Mouse (Mus musculus) heart, postnatal 0 days (tissue): ENCODE measurements around the gene Pacsin2. TPM values are rescaled to one million over a fixed set of nuclear protein-coding genes. Genes with fewer than 3 reads are reported as not detected.
A peak's percentile ranks its signal among the peaks of the same experiment; 100 is the strongest.

ENCODE experiments used
- ATAC-seq: fragments of 200-750 bp; cut with Nextera tagmentation; 2 replicates; pipeline ENCODE4 v1.8.0; 2017; ENCODE audit warnings: low read depth, moderate number of reproducible peaks, moderate library complexity; ENCODE audit not compliant: insufficient read depth
- DNase-seq: peaks from one replicate; pipeline ENCODE4 v3.0.0-alpha.2; 2016; ENCODE audit warnings: low spot score
- H3K27ac ChIP-seq: fragments of 300-500 bp; sonication (generic); 2 replicates; pipeline ENCODE4 v1.5.1; 2014; ENCODE audit warnings: low read depth, mild to moderate bottlenecking
- H3K27me3 ChIP-seq: fragments of 300-500 bp; sonication (generic); 2 replicates; pipeline ENCODE4 v1.6.1; 2014; ENCODE audit warnings: low read length, mixed read lengths; ENCODE audit not compliant: control insufficient read depth, insufficient read depth
- H3K36me3 ChIP-seq: fragments of 300-500 bp; sonication (generic); replicated peaks from 2 replicates; pipeline ENCODE4 v1.6.1; 2014; ENCODE audit warnings: low read length, mixed read lengths; ENCODE audit not compliant: control insufficient read depth, insufficient read depth
- H3K4me1 ChIP-seq: fragments of 300-500 bp; sonication (generic); 2 replicates; pipeline ENCODE4 v1.6.1; 2014; ENCODE audit warnings: antibody characterized with exemption; ENCODE audit not compliant: control insufficient read depth, insufficient read depth
- H3K4me2 ChIP-seq: fragments of 300-500 bp; sonication (generic); 2 replicates; pipeline ENCODE4 v1.6.1; 2014; ENCODE audit warnings: low read depth, mild to moderate bottlenecking, low read length, moderate library complexity
- H3K4me3 ChIP-seq: fragments of 300-500 bp; sonication (generic); 2 replicates; pipeline ENCODE4 v1.5.1; 2014; ENCODE audit warnings: low read depth, low read length
- H3K9ac ChIP-seq: fragments of 300-500 bp; sonication (generic); replicated peaks from 2 replicates; pipeline ENCODE4 v1.6.1; 2014; ENCODE audit warnings: low read depth, low read length, mixed read lengths
- H3K9me3 ChIP-seq: fragments of 300-500 bp; sonication (generic); replicated peaks from 2 replicates; pipeline ENCODE4 v1.6.1; 2016; ENCODE audit warnings: low read length; ENCODE audit not compliant: control insufficient read depth
- CTCF ChIP-seq: IDR thresholded peaks from 2 replicates; pipeline ENCODE4 v1.5.1; 2016; ENCODE audit warnings: antibody characterized with exemption, control low read depth, low read depth
- EP300 ChIP-seq: IDR thresholded peaks from 2 replicates; pipeline ENCODE4 v1.6.1; 2016; ENCODE audit warnings: antibody characterized with exemption, low read depth
- WGBS: fragments of 180-500 bp; shearing (Covaris S2); extraction: QIAGEN DNeasy Blood & Tissue Kit; methylation state at CpG from one replicate; pipeline ENCODE4 v1.1.7; 2014; 5-methylcytosine and 5-hydroxymethylcytosine counted together
- polyA plus RNA-seq: library from polyadenylated mRNA; unstranded; fragments of >200 nt; fragmentation: Nextera tagmentation; extraction: Ambion mirVana; gene quantifications from 2 replicates; pipeline ENCODE4 v1.2.1, GENCODE M21; 2015
- total RNA-seq: library from RNA; depleted of rRNA; stranded (reverse); fragments of >200 nt; gene quantifications from 2 replicates; pipeline ENCODE4 v1.2.3, GENCODE M21; 2014; ENCODE audit warnings: low replicate concordance

Pacsin2 gene
- total and polyA plus RNA-seq, 2 experiments from 2014 or later: 63.3 to 78.0 TPM

- Histone ChIP-seq H3K4me2 (no peak overlapping the region), H3K36me3 (peaks cover 20% of the 10 kb centered on the region)
- ATAC-seq: peak; percentile 90
Measured at GRCm38 (mm10) chr15:83344956-83345355, 119.5 kb downstream of the Pacsin2 start.

GRCm38 (mm10) chr15:83344157-83344556, 120.2 kb downstream of the Pacsin2 start:
- Histone ChIP-seq H3K27ac (peak overlapping the region; percentile 92), H3K27me3 (no peaks in the 10 kb centered on the region), H3K4me3 (no peak overlapping the region), H3K9ac (no peak overlapping the region; the same call in 1 of the 2 replicates), H3K4me2 (no peak overlapping the region), H3K36me3 (peaks cover 20% of the 10 kb centered on the region), H3K9me3 (no peaks in the 10 kb centered on the region), H3K4me1 (peaks cover 22% of the 10 kb centered on the region)
- peak; percentile 29; the same call in 1 of the 2 replicates for ATAC-seq
- peak; percentile 37 for DNase-seq
- 36% methylated on average over 7 of the region's 7 CpGs for WGBS
- TF ChIP-seq EP300: no peak
- TF ChIP-seq CTCF: no peak

More at GRCm38 (mm10) chr15:83344956-83345355, 119.5 kb downstream of the Pacsin2 start:
- 22% methylated on average over 7 of the region's 7 CpGs for WGBS
- Histone ChIP-seq H3K4me3 (no peak overlapping the region), H3K9me3 (no peaks in the 10 kb centered on the region), H3K4me1 (peaks cover 25% of the 10 kb centered on the region), H3K27ac (peak overlapping the region; percentile 92), H3K27me3 (no peaks in the 10 kb centered on the region), H3K9ac (no peak overlapping the region; the same call in 1 of the 2 replicates)
- no peak for TF ChIP-seq CTCF
- TF ChIP-seq EP300: no peak
- DNase-seq: peak; percentile 85

- no peak for TF ChIP-seq CTCF
- no peak for TF ChIP-seq EP300
- Histone ChIP-seq H3K4me2 (no peak overlapping the region), H3K9ac (no peak overlapping the region), H3K4me3 (no peak overlapping the region), H3K27ac (no peak overlapping the region), H3K27me3 (no peaks in the 10 kb centered on the region), H3K4me1 (no peaks in the 10 kb centered on the region), H3K9me3 (no peaks in the 10 kb centered on the region), H3K36me3 (peaks cover 40% of the 10 kb centered on the region)
- ATAC-seq: no peak
- no peak for DNase-seq
- 84% methylated on average over 6 of the region's 6 CpGs for WGBS
Measured at GRCm38 (mm10) chr15:83338908-83339307, 125.5 kb downstream of the Pacsin2 start.

- DNase-seq (peak; percentile 12), ATAC-seq (peak; percentile 38; the same call in 1 of the 2 replicates)
- H3K27ac ChIP-seq: peak overlapping the region; percentile 1; the same call in 1 of the 2 replicates
Measured at GRCm38 (mm10) chr15:83337903-83338870, 126.2 kb downstream of the Pacsin2 start.

GRCm38 (mm10) chr15:83332373-83332772, 132.0 kb downstream of the Pacsin2 start:
- DNase-seq: no peak
- 88% methylated on average over 3 of the region's 3 CpGs for WGBS
- H3K9me3 ChIP-seq: no peaks in the 10 kb centered on the region
- no peaks in the 10 kb centered on the region for H3K4me1 ChIP-seq
- peaks cover 74% of the 10 kb centered on the region for H3K36me3 ChIP-seq
- no peak overlapping the region for H3K9ac ChIP-seq
- no peaks in the 10 kb centered on the region for H3K27me3 ChIP-seq
- no peak overlapping the region for H3K4me3 ChIP-seq
- no peak overlapping the region for H3K4me2 ChIP-seq
- no peak overlapping the region for H3K27ac ChIP-seq
- ATAC-seq: no peak
- peak; percentile 42 for TF ChIP-seq CTCF
- TF ChIP-seq EP300: no peak

More at GRCm38 (mm10) chr15:83337903-83338870, 126.2 kb downstream of the Pacsin2 start:
- Histone ChIP-seq H3K27me3 (no peaks in the 10 kb centered on the region), H3K36me3 (peaks cover 48% of the 10 kb centered on the region), H3K9me3 (no peaks in the 10 kb centered on the region), H3K9ac (no peak overlapping the region), H3K4me1 (no peaks in the 10 kb centered on the region), H3K4me2 (no peak overlapping the region), H3K4me3 (no peak overlapping the region)
- TF ChIP-seq EP300 (no peak), CTCF (no peak)
- 72% methylated on average over 8 of the region's 8 CpGs for WGBS
